Mouse (Mus musculus) hindlimb bud, embryonic 11.5 days (tissue): ENCODE results near the gene Olfr556.
A peak's percentile ranks its signal among the peaks of the same experiment; 100 is the strongest.
"Not testable (repeated sequence)": the region's sequence is repeated elsewhere in the genome, so short reads cannot be mapped to it uniquely, and the experiment has no call there.

ENCODE experiments used
- DNase-seq: peaks from one replicate; pipeline ENCODE4 v3.0.0-alpha.2; 2012; ENCODE audit warnings: low read depth, low spot score; ENCODE audit errors: extremely low spot score

Olfr556 gene

GRCm38 (mm10) chr7:102664599-102664998 is at the start of gene Olfr556:
Gene Olfr556 (plus strand): TSS chr7:102664899.
- DNase-seq, result no peak

DNA sequence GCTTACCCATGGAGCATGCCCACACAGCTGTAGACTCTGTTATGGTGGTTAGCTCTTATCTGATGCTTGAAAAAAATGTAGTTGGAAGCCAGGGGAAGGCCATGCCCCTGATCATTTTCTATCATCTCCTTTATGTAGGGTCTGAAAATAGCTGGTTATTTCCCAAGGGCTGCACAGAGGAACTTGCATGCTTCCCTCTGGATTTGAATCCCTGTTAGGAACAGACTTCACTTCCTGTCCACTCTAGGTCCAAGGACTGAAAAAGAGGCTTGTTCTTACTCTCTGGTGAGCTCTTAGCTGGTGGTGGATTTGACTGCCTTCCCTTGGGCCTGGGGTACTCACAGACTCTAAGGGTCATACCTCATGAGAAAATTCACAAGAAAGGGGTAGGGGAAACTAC is 46.6 kb upstream of the Olfr556 start, which contains the start of gene Olfr553:
Gene Olfr553, minus strand, starts transcription at position 101 of the 400 bp plus-strand sequence.
- no peak for DNase-seq

DNA sequence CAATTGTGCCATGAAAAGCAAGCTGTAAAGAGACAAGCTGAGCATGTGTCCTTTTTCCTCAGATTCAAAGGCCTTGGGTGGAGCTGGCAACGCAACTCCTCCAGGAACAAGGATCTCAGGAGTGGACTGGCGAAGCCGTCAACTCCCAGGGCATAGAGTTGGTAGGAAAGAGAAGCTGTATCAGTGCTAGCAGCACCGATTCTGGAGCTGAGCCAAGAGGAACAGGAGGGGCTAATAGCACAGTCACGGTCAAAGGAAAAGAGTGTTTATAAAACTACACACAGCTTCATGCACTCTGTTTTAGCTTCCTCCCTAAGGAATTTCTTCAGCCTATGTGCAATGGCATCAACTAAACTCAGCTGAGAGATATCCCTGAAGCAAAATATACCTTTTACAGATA is 45.1 kb upstream of the Olfr556 start:
- no peak for DNase-seq

GRCm38 (mm10) chr7:102620368-102620767 is 44.3 kb upstream of the Olfr556 start:
- not testable (repeated sequence) for DNase-seq

- DNase-seq, result no peak
Measured at GRCm38 (mm10) chr7:102636665-102637064, 28.0 kb upstream of the Olfr556 start.

- no peak for DNase-seq
Measured at GRCm38 (mm10) chr7:102638132-102638531, 26.6 kb upstream of the Olfr556 start, which contains the start of gene Olfr554. Gene Olfr554 (plus strand): TSS chr7:102638432.

GRCm38 (mm10) chr7:102644945-102645344 is 19.8 kb upstream of the Olfr556 start:
- DNase-seq, result not testable (repeated sequence)

DNA sequence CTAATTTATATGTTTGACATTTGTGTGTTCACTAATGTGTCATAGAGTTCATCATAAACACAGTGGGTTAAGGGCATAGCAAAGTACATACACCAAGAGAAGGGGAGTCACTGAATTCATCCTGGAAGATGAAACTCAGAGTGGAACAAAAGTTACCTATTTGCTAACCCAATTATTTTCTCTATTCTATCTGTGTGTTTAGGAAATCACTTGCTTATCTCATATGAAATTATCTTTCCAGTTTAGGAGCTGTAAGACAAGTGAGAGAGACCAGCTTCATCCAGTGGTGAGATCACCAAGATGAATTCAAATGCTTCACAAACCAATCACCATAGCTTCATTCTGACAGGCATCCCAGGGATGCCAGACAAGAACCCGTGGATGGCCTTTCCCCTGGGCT is 6.2 kb upstream of the Olfr556 start, which contains the start of gene Olfr555:
Gene Olfr555, plus strand, starts transcription at position 301 of the 400 bp plus-strand sequence.
- no peak for DNase-seq

- DNase-seq, result no peak
Measured at GRCm38 (mm10) chr7:102665378-102665777, 679 bp downstream of the Olfr556 start.

DNA sequence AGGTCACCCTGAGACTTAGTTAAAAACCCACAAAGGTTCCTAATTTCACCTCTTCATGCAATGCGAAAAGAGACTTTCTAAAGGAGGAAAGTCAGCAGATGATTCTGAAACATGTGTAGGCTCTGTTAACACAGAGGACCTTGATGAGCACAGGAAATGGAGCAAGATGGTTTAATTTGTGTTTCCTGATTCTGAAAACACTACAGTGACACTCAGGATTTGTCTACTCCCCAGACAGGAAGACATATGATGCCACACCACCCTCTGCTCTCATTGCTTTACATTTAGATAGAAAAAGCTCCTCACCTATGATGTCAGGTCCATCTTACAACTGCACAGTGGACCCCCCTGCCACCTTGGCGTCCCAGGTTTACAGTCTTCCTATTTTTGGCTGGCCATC is 11.5 kb downstream of the Olfr556 start:
- DNase-seq, result no peak

DNA sequence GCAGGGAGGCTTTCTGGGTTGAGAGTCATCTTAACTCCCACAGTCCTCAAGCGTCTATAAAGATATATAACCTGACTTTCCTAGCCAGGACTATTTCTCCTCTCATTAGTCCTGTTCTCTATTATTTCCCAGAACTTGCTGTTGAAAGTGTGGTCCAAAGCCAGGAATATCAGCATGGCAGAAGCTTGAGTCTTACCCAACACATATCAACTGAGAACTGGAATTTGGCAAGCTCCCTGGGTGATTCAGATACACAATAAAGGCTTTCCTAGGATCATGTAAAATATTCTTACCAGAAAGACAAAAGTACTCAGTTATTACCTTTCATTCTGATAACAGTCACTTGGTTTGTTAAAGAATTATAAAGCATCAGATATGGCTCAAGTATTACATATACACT is 17.2 kb downstream of the Olfr556 start:
- no peak for DNase-seq

DNA sequence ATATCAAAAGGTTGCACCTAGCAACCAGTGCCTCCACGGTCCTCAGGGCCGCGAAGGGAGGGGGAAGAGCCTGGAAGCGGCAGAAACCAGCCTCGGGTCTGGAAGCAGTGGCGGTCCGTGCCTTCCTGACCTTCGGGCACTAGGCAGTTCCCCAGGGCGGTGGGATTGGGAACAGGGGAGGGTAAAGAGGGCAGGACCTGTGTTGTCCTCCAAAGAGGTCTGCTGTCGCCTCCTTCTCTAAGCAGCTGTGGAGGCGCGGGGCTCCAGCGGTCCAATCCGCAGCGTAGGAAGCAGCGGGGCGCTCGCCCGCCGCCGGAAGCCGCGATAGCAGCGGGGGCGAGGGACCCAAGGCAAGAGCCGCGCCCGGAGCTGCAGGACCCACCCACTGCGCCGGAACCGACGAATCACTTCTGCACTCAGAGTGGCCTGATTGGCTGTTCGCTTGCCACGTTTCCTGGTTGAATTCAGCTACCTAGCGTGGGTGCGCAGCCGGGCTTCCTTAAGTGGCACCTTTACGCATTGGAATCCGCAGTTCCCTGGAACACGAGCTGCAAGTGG is 22.3 kb downstream of the Olfr556 start, which contains the start of gene Trim68:
Gene Trim68, minus strand, starts transcription at position 384 of the 558 bp plus-strand sequence.
- peak; percentile 39 for DNase-seq

DNA sequence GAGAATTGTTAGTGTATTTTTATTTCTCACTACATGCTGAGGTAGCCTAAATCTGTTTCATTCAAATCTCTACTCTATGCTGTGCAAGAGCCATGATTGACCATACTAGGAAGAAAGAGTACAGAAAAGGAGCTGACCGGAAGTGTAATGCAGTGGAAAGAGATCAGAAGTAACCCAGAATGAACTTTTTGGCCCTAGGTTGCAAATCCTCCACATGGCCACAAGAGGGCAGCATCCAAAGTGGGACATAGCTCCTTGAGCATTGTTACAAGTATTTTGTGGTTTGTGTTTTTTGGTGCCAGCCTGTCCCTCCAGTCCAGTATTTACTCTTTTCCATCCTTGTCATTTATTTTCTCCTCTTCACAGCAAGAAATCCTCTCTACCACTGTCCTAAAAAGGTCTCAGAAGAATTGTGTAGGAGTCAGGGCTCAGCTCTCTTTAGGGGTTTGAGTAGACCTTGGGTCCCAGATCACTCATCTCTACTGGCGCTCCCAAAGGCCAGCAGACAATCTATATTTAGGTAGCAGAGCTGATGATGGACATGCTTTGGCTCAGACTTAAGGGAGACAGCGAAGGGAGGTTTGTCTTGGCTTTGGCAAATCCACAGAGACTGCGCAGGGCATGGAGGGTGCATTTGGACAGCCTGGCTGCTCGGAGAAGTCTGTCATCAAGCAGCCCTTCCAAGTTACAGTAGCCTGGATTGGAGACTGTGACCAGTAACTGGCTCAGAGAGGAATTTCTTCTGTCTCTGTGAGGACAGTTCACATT is 30.8 kb downstream of the Olfr556 start, which contains the start of gene Olfr557:
Gene Olfr557, plus strand, starts transcription at position 553 of the 768 bp plus-strand sequence.
- DNase-seq, result peak; percentile 18

GRCm38 (mm10) chr7:102698461-102698860 is 33.8 kb downstream of the Olfr556 start:
- no peak for DNase-seq

- DNase-seq, result no peak
Measured at GRCm38 (mm10) chr7:102701915-102702314, 37.2 kb downstream of the Olfr556 start, which contains the start of gene Olfr558. Gene Olfr558 (plus strand): TSS chr7:102702215.

DNA sequence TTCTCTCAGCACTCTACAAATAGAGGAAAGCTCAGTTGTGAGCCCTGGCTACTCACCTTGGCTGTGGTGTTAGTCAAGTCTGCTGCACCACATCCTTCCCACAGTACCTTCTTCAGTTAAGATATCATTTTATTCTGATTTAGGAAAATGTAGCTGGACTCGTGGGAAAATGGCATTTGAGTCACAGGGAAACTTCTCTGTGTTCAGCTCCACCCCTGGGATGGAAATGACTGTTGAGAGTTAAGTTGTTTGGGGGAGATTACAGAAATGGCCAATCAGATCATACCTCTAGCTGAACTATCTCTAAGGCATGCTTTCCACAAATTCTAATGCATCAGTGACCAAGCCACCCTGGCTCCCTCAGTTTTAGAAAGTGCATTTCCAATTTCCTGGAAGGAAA is 54.3 kb downstream of the Olfr556 start, which contains the start of gene Olfr33:
Gene Olfr33, minus strand, starts transcription at position 101 of the 400 bp plus-strand sequence.
- no peak for DNase-seq
